Mouse (Mus musculus) duodenum, adult 2 months (tissue): Measurements from ENCODE around the gene Pla2g4f. TPM values are rescaled to one million over a fixed set of nuclear protein-coding genes. Genes with fewer than 3 reads are reported as not detected.

Source experiments
- polyA plus RNA-seq: library from polyadenylated mRNA; depleted of rRNA; stranded (reverse); fragments of >200 nt; gene quantifications from 2 replicates; pipeline ENCODE4 v1.2.3, GENCODE M21; 2012; ENCODE audit warnings: low replicate concordance; rRNA removed

Gene Pla2g4f
- 0.12 and 0.19 TPM in 2 replicates for polyA plus RNA-seq

DNA sequence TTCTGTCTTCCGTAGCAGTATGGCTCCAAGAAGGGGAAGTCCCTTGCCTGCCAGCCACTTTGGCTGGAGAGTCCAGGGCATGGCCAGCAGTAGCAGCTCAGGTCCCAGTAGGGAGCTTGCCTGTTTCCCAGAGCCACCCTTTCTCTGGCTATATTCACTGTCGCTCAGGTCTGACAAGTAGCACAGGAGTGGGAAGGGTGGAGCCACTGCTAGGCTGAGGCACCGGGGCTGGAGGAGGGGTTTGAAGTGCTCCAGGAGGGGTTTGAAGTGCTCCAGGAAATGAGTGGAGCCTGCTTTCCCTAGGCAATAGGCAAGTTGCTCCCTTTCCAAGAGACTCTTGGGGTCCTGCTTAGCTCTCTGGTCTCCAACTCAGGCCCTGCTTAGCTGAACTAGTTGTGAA is at the start of gene Pla2g4f:
TSS of gene Pla2g4f (minus strand) at position 190 of the 400 bp plus-strand sequence.

DNA sequence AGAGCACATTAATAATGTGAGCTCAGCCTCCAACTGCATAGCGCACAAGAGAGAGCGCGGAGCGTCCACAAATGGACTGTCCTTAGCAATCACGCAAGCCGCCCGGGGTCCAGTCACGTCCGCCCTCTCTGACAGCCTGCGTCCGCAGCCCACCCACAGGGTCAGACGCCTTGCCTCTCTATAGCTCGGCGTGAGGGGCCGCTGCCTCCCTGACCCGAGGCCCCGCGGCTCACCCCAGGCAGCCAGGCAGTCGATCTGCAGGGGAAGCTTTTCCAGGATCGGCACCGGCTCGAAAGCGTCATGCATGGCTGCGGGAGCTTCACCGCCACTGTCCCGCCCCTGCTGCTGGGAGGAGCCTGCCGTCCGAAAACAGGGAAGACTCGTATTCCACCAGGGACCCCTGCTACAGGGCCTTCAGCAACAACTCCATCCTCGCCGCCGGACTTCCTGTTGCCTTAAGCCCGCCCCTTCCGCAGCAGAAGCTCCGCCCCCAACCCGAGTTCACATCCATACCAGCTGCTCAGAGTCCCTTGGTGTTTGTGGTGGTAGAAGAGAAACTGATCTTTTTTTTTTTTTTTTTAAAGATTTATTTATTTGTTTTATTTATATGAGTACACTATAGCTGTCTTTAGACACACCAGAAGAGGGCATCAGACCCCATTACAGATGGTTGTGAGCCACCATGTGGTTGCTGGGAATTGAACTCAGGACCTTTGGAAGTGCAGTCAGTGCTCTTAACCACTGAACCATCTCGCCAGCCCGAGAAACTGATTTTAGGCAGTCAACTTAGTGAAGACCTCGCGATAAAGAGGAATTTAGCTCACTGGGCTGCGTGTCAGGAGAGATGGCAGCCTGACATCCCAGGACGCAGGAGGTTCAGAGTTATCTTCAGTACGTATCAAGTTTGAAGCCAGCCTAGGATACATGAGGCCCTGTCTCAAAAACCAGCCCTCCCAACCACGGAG is 39.0 kb upstream of the Pla2g4f start, which contains the start of gene Vps39:
TSS of gene Vps39 (minus strand) at position 456 of the 965 bp plus-strand sequence.

DNA sequence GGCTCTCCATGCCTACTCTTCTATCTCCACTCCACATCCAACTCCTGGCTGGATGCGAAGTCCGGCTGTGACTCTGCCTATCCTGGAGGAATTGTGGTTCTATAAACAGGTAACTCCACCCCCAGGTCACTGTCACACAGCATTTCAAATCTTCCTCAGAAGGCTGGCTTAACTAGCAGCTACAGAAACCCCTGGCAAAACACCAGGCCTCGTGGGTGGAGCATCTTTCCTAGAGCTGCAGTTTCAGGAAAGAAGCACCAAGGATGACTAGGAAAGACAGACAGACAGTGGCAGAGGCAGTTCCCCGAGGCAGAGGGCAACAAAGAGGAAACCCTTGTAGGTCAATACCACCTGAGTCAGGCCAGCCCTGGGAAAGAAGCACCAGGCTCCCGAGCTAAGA is 25.0 kb downstream of the Pla2g4f start, which contains the start of gene Pla2g4d:
TSS of gene Pla2g4d (minus strand) at position 203 of the 400 bp plus-strand sequence.

Other genes with a start within 250 kb of the Pla2g4f start
- 17.1 and 18.4 TPM in 2 replicates for gene Ehd4, start 159.6 kb downstream of the Pla2g4f start, polyA plus RNA-seq
- gene Pla2g4e, start 68.8 kb downstream of the Pla2g4f start, polyA plus RNA-seq: 0.04 and 0.28 TPM in 2 replicates
- 0.02 TPM in 1 of 2 replicates, not detected in the other for gene Pla2g4d, start 25.0 kb downstream of the Pla2g4f start, polyA plus RNA-seq
- 6.9 and 9.7 TPM in 2 replicates for gene Vps39, start 39.0 kb upstream of the Pla2g4f start, polyA plus RNA-seq
- 3.5 and 6.2 TPM in 2 replicates for gene Ganc, start 89.7 kb upstream of the Pla2g4f start, polyA plus RNA-seq
- 2.2 and 2.3 TPM in 2 replicates for gene Tmem87a, start 89.9 kb upstream of the Pla2g4f start, polyA plus RNA-seq
- gene Capn3, start 141.9 kb upstream of the Pla2g4f start, polyA plus RNA-seq: 0.47 and 0.62 TPM in 2 replicates
- 8.6 and 31.0 TPM in 2 replicates for gene Zfp106, start 249.7 kb upstream of the Pla2g4f start, polyA plus RNA-seq